Mouse (Mus musculus): Measurements from ENCODE around the gene Vipr1.

The Vipr1 gene

DNA sequence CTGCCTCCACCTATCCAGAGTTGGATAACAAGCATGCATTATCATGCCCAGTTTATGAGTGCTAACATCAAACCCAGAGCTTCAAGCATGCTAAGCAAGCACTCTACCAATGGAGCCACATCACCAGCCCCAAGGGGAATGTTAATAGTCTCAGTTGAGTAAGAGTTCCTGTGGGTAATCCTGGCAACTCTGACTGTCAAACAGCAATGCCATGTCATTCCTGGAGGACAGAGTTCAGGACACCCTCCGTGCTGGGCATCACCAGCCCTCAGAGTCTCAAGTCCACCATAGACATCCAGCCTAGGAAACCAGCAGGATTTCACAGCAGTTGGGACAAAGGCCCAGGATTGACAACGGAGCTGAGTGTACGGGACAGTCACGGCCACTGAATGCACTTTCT, 19.3 kb upstream of the Vipr1 start:
- no peaks in the 10 kb centered on the region for H3K9me3 ChIP-seq (ENCODE audit: low read length)
- no peak for TF ChIP-seq POU5F1 (IDR thresholded peaks at IDR 0.05; ENCODE audit: borderline replicate concordance, low read length)
- no peak for TF ChIP-seq CTCF (conservative IDR thresholded peaks at IDR 0.05; ENCODE audit: low read length)
- TF ChIP-seq NANOG (IDR thresholded peaks at IDR 0.05; ENCODE audit: borderline replicate concordance, low read length): no peak
- no peaks in the 10 kb centered on the region for H3K36me3 ChIP-seq (ENCODE audit: insufficient read depth, low read length)
- no peaks in the 10 kb centered on the region for H3K4me1 ChIP-seq (replicated peaks; ENCODE audit: low read depth, low read length)
- no peak overlapping the region for H3K4me3 ChIP-seq (replicated peaks; ENCODE audit: low read length)
- peaks cover 22% of the 10 kb centered on the region for H3K27me3 ChIP-seq (ENCODE audit: insufficient read depth, low read length)

DNA sequence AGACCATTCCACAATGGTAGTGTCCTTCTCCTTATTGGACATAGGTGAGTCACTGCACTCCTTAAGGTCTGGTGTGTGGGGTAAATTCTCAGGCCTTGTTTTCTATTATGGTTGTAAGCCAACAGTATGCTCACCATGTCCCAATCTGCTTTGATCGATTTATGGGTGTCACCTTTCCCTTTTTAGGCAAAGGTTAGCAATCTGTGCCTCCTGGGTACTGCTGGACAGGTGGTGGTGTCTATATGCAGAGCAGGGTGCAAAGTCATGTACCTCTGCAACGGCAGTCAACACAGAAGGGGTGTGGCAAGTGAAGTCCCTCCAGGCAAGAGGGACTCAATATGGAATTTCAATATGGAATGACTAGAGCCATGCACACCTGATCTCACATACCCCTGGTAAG, 17.6 kb upstream of the Vipr1 start:
- no peak for TF ChIP-seq CTCF (conservative IDR thresholded peaks at IDR 0.05; ENCODE audit: low read length)
- TF ChIP-seq NANOG (IDR thresholded peaks at IDR 0.05; ENCODE audit: borderline replicate concordance, low read length): no peak
- TF ChIP-seq POU5F1 (IDR thresholded peaks at IDR 0.05; ENCODE audit: borderline replicate concordance, low read length): no peak
- no peaks in the 10 kb centered on the region for H3K36me3 ChIP-seq (ENCODE audit: insufficient read depth, low read length)
- peaks cover 10% of the 10 kb centered on the region; the same call in 1 of the 2 replicates for H3K27me3 ChIP-seq (ENCODE audit: insufficient read depth, low read length)
- H3K9me3 ChIP-seq (ENCODE audit: low read length): no peaks in the 10 kb centered on the region
- no peaks in the 10 kb centered on the region for H3K4me1 ChIP-seq (replicated peaks; ENCODE audit: low read depth, low read length)
- no peak overlapping the region for H3K4me3 ChIP-seq (replicated peaks; ENCODE audit: low read length)

DNA sequence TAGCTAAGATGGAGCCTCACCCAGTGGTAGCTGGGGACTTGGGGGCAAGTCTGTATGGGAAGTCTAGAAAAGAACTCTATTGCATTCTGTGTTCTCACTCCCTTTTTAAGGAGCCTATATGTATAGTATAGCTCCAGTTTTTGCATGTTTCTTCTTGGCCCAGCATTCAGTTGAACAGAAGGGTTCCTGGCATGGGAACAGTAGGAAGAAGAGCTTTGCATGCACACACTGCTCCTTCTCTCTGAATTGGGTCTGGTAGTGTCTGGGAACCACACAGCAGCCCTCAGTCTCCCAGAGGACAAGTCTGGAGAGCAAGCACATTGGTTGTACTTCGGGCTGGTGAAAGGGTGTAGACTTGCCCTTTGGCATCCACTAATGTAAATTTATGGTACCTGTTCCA, 11.9 kb upstream of the Vipr1 start:
- Histone ChIP-seq H3K4me1 (replicated peaks; ENCODE audit: low read depth, low read length) (no peaks in the 10 kb centered on the region), H3K36me3 (ENCODE audit: insufficient read depth, low read length) (no peaks in the 10 kb centered on the region), H3K27me3 (ENCODE audit: insufficient read depth, low read length) (peaks cover 47% of the 10 kb centered on the region), H3K9me3 (ENCODE audit: low read length) (no peaks in the 10 kb centered on the region), H3K4me3 (replicated peaks; ENCODE audit: low read length) (no peak overlapping the region)
- TF ChIP-seq NANOG (IDR thresholded peaks at IDR 0.05; ENCODE audit: borderline replicate concordance, low read length): no peak
- TF ChIP-seq CTCF (conservative IDR thresholded peaks at IDR 0.05; ENCODE audit: low read length): no peak
- no peak for TF ChIP-seq POU5F1 (IDR thresholded peaks at IDR 0.05; ENCODE audit: borderline replicate concordance, low read length)

DNA sequence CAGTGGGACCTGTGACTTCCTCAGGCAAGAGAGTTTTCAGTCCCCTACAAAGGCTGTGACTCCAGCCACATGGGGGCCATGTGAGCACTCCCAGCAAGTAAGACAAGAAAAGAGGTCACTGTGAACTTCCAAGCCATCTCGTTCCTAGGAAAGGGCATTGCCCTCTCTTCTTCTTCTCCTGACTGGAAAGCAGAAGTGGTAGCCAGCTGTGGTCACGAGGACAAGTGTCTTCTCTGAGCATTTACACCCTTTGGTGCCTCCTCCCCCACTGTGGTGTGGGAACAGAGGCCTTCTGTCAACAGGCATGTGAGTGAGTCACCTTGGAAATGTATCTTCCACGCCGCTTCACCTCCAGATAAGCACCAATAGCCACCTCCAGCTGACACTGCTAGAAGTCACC, 10.6 kb upstream of the Vipr1 start:
- Histone ChIP-seq H3K36me3 (ENCODE audit: insufficient read depth, low read length) (no peaks in the 10 kb centered on the region), H3K9me3 (ENCODE audit: low read length) (no peaks in the 10 kb centered on the region), H3K27me3 (ENCODE audit: insufficient read depth, low read length) (peaks cover 59% of the 10 kb centered on the region), H3K4me1 (replicated peaks; ENCODE audit: low read depth, low read length) (no peaks in the 10 kb centered on the region), H3K4me3 (replicated peaks; ENCODE audit: low read length) (no peak overlapping the region)
- TF ChIP-seq POU5F1 (IDR thresholded peaks at IDR 0.05; ENCODE audit: borderline replicate concordance, low read length) (no peak), CTCF (conservative IDR thresholded peaks at IDR 0.05; ENCODE audit: low read length) (no peak), NANOG (IDR thresholded peaks at IDR 0.05; ENCODE audit: borderline replicate concordance, low read length) (no peak)

DNA sequence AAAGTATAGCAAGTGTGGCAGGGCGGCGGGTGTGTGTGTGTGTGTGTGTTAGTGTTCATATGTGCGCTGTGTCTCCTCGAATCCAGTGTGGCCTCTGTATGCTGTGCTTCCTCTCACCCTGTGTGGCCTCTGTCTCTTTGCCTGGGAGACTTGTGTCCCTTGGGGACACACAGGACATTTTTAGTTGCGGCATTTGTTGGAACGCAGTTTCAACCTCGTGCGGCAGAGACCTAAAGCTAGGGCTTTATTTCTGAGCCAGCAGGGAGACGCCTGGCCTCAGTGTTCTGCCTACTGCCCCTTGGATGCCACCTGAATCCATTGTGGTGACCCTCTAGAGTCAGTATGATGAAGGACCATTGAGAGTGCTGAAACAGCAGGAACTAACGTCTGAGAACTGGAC, 9.6 kb upstream of the Vipr1 start:
- no peak for TF ChIP-seq NANOG (IDR thresholded peaks at IDR 0.05; ENCODE audit: borderline replicate concordance, low read length)
- TF ChIP-seq POU5F1 (IDR thresholded peaks at IDR 0.05; ENCODE audit: borderline replicate concordance, low read length): no peak
- no peak for TF ChIP-seq CTCF (conservative IDR thresholded peaks at IDR 0.05; ENCODE audit: low read length)
- peaks cover 67% of the 10 kb centered on the region for H3K27me3 ChIP-seq (ENCODE audit: insufficient read depth, low read length)
- H3K4me3 ChIP-seq (replicated peaks; ENCODE audit: low read length): no peak overlapping the region
- H3K36me3 ChIP-seq (ENCODE audit: insufficient read depth, low read length): no peaks in the 10 kb centered on the region
- H3K4me1 ChIP-seq (replicated peaks; ENCODE audit: low read depth, low read length): no peaks in the 10 kb centered on the region
- no peaks in the 10 kb centered on the region for H3K9me3 ChIP-seq (ENCODE audit: low read length)

DNA sequence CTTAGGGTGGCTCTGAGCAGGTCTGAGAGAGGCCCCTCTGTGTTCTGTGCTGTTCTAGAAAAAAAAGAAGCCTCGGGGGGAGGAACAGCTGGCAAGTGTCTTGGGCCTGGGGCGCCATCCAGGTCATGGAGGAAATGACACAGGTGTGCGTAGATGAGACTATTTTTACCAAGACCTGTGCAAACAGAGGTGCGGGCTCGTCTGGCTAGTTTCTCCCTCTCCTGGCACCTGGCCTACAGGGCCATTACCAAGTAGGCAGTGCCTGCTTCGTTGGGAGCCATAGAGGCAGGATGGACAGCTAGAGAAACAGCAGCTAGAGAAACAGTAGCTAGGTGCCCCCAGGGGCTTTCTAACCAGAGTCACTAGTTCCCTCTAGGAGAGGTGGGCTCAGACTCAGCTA, 9.2 kb upstream of the Vipr1 start:
- peaks cover 71% of the 10 kb centered on the region for H3K27me3 ChIP-seq (ENCODE audit: insufficient read depth, low read length)
- H3K4me1 ChIP-seq (replicated peaks; ENCODE audit: low read depth, low read length): no peaks in the 10 kb centered on the region
- TF ChIP-seq POU5F1 (IDR thresholded peaks at IDR 0.05; ENCODE audit: borderline replicate concordance, low read length): no peak
- no peak for TF ChIP-seq NANOG (IDR thresholded peaks at IDR 0.05; ENCODE audit: borderline replicate concordance, low read length)
- TF ChIP-seq CTCF (conservative IDR thresholded peaks at IDR 0.05; ENCODE audit: low read length): no peak
- no peaks in the 10 kb centered on the region for H3K36me3 ChIP-seq (ENCODE audit: insufficient read depth, low read length)
- H3K9me3 ChIP-seq (ENCODE audit: low read length): no peaks in the 10 kb centered on the region
- no peak overlapping the region for H3K4me3 ChIP-seq (replicated peaks; ENCODE audit: low read length)

DNA sequence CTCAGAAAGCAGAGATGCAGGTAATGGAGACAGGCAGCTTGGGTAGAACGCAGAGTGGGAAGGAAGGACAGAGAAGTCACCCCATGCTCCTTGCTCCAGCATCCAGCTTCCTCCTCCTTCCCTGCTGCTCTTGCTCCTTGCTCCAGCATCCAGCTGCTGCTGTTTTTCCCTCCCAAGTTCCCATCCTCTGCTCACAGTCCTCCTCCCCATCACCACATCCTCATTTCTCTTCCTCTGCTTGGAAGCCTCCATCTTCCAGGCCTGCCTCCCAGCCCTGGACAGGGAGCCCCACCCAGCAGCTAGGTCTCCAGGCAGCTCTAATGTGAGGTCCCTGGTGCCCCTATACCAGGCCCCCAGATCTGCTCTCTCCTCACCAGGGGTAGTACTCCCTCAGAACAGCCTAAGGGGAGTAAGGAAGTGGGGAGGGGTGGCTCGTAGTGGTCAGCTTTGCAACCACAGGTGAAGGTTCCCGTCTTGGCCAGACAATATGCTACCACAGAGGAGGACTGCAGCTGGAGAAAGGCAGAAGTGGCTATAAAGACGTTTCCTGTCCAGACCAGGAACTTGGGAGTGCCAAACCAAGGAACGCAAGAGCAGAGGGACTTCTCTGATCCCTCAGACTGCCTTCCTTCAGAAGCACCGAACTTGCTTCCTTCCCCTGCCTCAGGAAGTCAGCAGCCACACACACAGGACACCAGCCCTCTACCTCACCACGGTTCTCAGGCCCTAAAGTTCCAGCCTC, 6.5 kb upstream of the Vipr1 start:
- no peak overlapping the region for H3K4me3 ChIP-seq (replicated peaks; ENCODE audit: low read length)
- peaks cover 5% of the 10 kb centered on the region; the same call in 1 of the 2 replicates for H3K4me1 ChIP-seq (replicated peaks; ENCODE audit: low read depth, low read length)
- peaks cover 9% of the 10 kb centered on the region for H3K9me3 ChIP-seq (ENCODE audit: low read length)
- no peaks in the 10 kb centered on the region for H3K36me3 ChIP-seq (ENCODE audit: insufficient read depth, low read length)
- TF ChIP-seq NANOG (IDR thresholded peaks at IDR 0.05; ENCODE audit: borderline replicate concordance, low read length) (no peak), POU5F1 (IDR thresholded peaks at IDR 0.05; ENCODE audit: borderline replicate concordance, low read length) (no peak), CTCF (conservative IDR thresholded peaks at IDR 0.05; ENCODE audit: low read length) (no peak)
- peaks cover 91% of the 10 kb centered on the region for H3K27me3 ChIP-seq (ENCODE audit: insufficient read depth, low read length)

DNA sequence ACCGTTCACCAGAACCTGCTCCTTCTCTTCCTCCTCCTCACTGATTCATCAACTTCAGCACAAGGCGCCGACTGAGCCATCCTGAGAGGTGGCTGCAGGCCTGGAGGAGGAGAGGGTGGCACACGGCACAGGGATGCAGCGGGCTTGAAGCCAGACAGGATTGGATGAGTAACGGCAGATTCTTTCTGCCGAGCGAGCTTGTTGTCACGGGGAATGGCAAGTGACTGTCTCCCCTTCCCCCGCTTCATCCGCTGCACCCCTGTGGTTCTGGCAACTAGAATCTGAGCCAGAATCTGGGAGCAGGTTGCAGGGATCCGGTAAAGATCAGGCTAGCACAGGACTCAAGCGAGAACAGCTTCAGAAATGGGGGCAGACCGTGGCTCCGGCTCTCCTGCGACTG, 2.7 kb upstream of the Vipr1 start:
- peaks cover 25% of the 10 kb centered on the region for H3K4me1 ChIP-seq (replicated peaks; ENCODE audit: low read depth, low read length)
- no peak overlapping the region for H3K4me3 ChIP-seq (replicated peaks; ENCODE audit: low read length)
- H3K36me3 ChIP-seq (ENCODE audit: insufficient read depth, low read length): no peaks in the 10 kb centered on the region
- no peak for TF ChIP-seq NANOG (IDR thresholded peaks at IDR 0.05; ENCODE audit: borderline replicate concordance, low read length)
- peaks cover 15% of the 10 kb centered on the region for H3K9me3 ChIP-seq (ENCODE audit: low read length)
- peaks cover 93% of the 10 kb centered on the region for H3K27me3 ChIP-seq (ENCODE audit: insufficient read depth, low read length)
